Mouse (Mus musculus) CH12.LX (cell line): ENCODE results near the gene Map7d1. TPM values are rescaled to one million over a fixed set of nuclear protein-coding genes. Genes with fewer than 3 reads are reported as not detected.
A peak's percentile ranks its signal among the peaks of the same experiment; 100 is the strongest.

Source experiments
- DNase-seq: peaks from one replicate; pipeline ENCODE4 v3.0.0-alpha.2; 2013; ENCODE audit errors: extremely low read depth
- H3K27ac ChIP-seq: 2 replicates; pipeline ENCODE4 v1.5.1; 2012; ENCODE audit warnings: low read depth, mild to moderate bottlenecking, control low read depth, moderate library complexity; ENCODE audit not compliant: insufficient read depth
- H3K27me3 ChIP-seq: replicated peaks from 2 replicates; pipeline ENCODE3; 2012; ENCODE audit warnings: inconsistent platforms
- H3K36me3 ChIP-seq, 2 experiments: replicated peaks in 1 of 2; 2 replicates each; pipeline versions ENCODE3 to v1.6.1; 2012; ENCODE audit warnings: inconsistent platforms in 1 of 2, low read length in 1 of 2, mild to moderate bottlenecking in 1 of 2, mixed read lengths in 1 of 2, moderate library complexity in 1 of 2; ENCODE audit not compliant: control insufficient read depth in 1 of 2, insufficient read depth in 1 of 2
- H3K4me1 ChIP-seq, 2 experiments: 2 replicates each; pipeline ENCODE4 v1.6.1; 2012; ENCODE audit warnings: inconsistent platforms in 1 of 2, moderate library complexity in 1 of 2; ENCODE audit not compliant: insufficient read depth in 2 of 2, control insufficient read depth in 1 of 2
- H3K4me2 ChIP-seq: 2 replicates; pipeline ENCODE4 v1.6.1; 2012; ENCODE audit warnings: low read depth, mild to moderate bottlenecking, control low read depth; ENCODE audit not compliant: poor library complexity, insufficient read depth, severe bottlenecking
- H3K4me3 ChIP-seq, 3 experiments: fragments of 150-350 bp in 1 of 3; sonication (generic) in 1 of 3; replicated peaks in 1 of 3; 2 replicates each; pipeline versions ENCODE3 to v1.5.1; 2011 to 2012; ENCODE audit warnings: low read depth in 2 of 3, low read length in 2 of 3, mild to moderate bottlenecking in 2 of 3, moderate library complexity in 2 of 3, control low read depth in 1 of 3, improper control_type of control experiment in 1 of 3, inconsistent platforms in 1 of 3, mixed read lengths in 1 of 3; ENCODE audit not compliant: poor library complexity in 1 of 3
- H3K79me2 ChIP-seq: replicated peaks from 2 replicates; pipeline ENCODE4 v1.6.1; 2012; ENCODE audit warnings: mild to moderate bottlenecking, moderate library complexity; ENCODE audit not compliant: control insufficient read depth, poor library complexity, insufficient read depth, severe bottlenecking; ENCODE audit errors: extremely low read depth
- H3K9ac ChIP-seq: 2 replicates; pipeline ENCODE4 v1.6.1; 2012; ENCODE audit warnings: low read depth, mild to moderate bottlenecking, control low read depth, moderate library complexity; ENCODE audit not compliant: insufficient read depth
- H3K9me3 ChIP-seq: replicated peaks from 2 replicates; pipeline ENCODE3; 2012; ENCODE audit warnings: low read length, inconsistent platforms, mixed read lengths
- BHLHE40 ChIP-seq: IDR thresholded peaks from 2 replicates; pipeline ENCODE4 v1.6.1; 2011; ENCODE audit warnings: mild to moderate bottlenecking, low read depth, low read length, improper control_type of control experiment
- ELF1 ChIP-seq: IDR thresholded peaks from 2 replicates; pipeline ENCODE4 v1.6.1; 2014; ENCODE audit warnings: low read depth, mild to moderate bottlenecking, inconsistent platforms, low read length, improper control_type of control experiment
- HCFC1 ChIP-seq: IDR thresholded peaks from 2 replicates; pipeline ENCODE4 v1.6.1; 2012; ENCODE audit warnings: low read depth, mild to moderate bottlenecking, inconsistent platforms, low read length, improper control_type of control experiment
- JUN ChIP-seq: IDR thresholded peaks from 2 replicates; pipeline ENCODE4 v1.6.1; 2011; ENCODE audit warnings: low read depth, mild to moderate bottlenecking, low read length, improper control_type of control experiment, moderate library complexity; ENCODE audit not compliant: insufficient read depth
- JUND ChIP-seq: conservative IDR thresholded peaks from 2 replicates; pipeline ENCODE4 v1.6.1; 2011; ENCODE audit warnings: low read depth, low read length, improper control_type of control experiment
- MAFK ChIP-seq: IDR thresholded peaks from 2 replicates; pipeline ENCODE4 v1.6.1; 2011; ENCODE audit warnings: low read length, improper control_type of control experiment; ENCODE audit not compliant: insufficient replicate concordance
- MAX ChIP-seq: IDR thresholded peaks from 2 replicates; pipeline ENCODE4 v1.6.1; 2011; ENCODE audit warnings: low read length, improper control_type of control experiment
- MAZ ChIP-seq: IDR thresholded peaks from 2 replicates; pipeline ENCODE4 v1.6.1; 2012; ENCODE audit warnings: low read depth, mild to moderate bottlenecking, inconsistent platforms, low read length, improper control_type of control experiment, moderate library complexity
- NRF1 ChIP-seq: IDR thresholded peaks from 2 replicates; pipeline ENCODE4 v1.6.1; 2014; ENCODE audit warnings: low read depth, mild to moderate bottlenecking, inconsistent platforms, low read length, improper control_type of control experiment, moderate library complexity
- POLR2A ChIP-seq: IDR thresholded peaks from 2 replicates; pipeline ENCODE4 v1.6.1; 2011; ENCODE audit warnings: low read depth, mild to moderate bottlenecking, improper control_type of control experiment, low read length
- RCOR1 ChIP-seq: conservative IDR thresholded peaks from 2 replicates; pipeline ENCODE4 v1.6.1; 2012; ENCODE audit warnings: low read depth, mild to moderate bottlenecking, inconsistent platforms, low read length, improper control_type of control experiment
- UBTF ChIP-seq: IDR thresholded peaks from 2 replicates; pipeline ENCODE4 v1.6.1; 2012; ENCODE audit warnings: low read depth, mild to moderate bottlenecking, inconsistent platforms, low read length, improper control_type of control experiment, moderate library complexity
- USF1 ChIP-seq: IDR thresholded peaks from 2 replicates; pipeline ENCODE4 v1.6.1; 2014; ENCODE audit warnings: low read depth, mild to moderate bottlenecking, inconsistent platforms, low read length, improper control_type of control experiment
- USF2 ChIP-seq: conservative IDR thresholded peaks from 2 replicates; pipeline ENCODE4 v1.6.1; 2011; ENCODE audit warnings: low read depth, low read length, improper control_type of control experiment
- ZMIZ1 ChIP-seq: IDR thresholded peaks from 2 replicates; pipeline ENCODE4 v1.6.1; 2012; ENCODE audit warnings: low read depth, mild to moderate bottlenecking, inconsistent platforms, low read length, improper control_type of control experiment
- dilution Hi-C: fragments of 300-500 bp; cut with MboI; formaldehyde crosslinking; loops from 2 replicates; pipeline ENCODE4 v1.14.3; 2020; ENCODE audit warnings: low sequenced_read_pairs; ENCODE audit not compliant: extremely low pct_unique_long_range_greater_than_20kb, extremely low pct_ligation_motif_present
- in situ Hi-C: fragments of 300-500 bp; cut with MboI; formaldehyde crosslinking; loops from 3 replicates; pipeline ENCODE4 v1.14.3; 2019; ENCODE audit warnings: low sequenced_read_pairs, low pct_ligation_motif_present, low pct_unique_long_range_greater_than_20kb, mixed read lengths
- polyA plus RNA-seq: library from polyadenylated mRNA; unstranded; fragments of >175 nt; gene quantifications from 2 replicates; pipeline ENCODE4 v1.2.1, GENCODE M21; 2012; ENCODE audit warnings: low read depth; ENCODE audit not compliant: insufficient read length
- total RNA-seq, 2 experiments: library from RNA; depleted of rRNA; stranded (reverse); fragments of 300-350 nt in 1 of 2; fragments of >200 nt in 1 of 2; gene quantifications; 2 replicates each; pipeline ENCODE4 v1.2.3; 2012 to 2014

The Map7d1 gene
- total and polyA plus RNA-seq, 3 experiments = 12.5 to 62.2 (median 17.9) TPM

GRCm38 (mm10) chr4:126301584-126302309 lies 45.6 kb upstream of the Map7d1 start:
- Histone ChIP-seq H3K79me2 (no peaks in the 10 kb centered on the region), H3K4me2 (peak overlapping the region; percentile 83), H3K27me3 (peaks cover 54% of the 10 kb centered on the region), H3K27ac (no peak overlapping the region), H3K4me3 (no peak overlapping the region), H3K9me3 (peaks cover 10% of the 10 kb centered on the region), H3K9ac (no peak overlapping the region), H3K36me3 (no peaks in the 10 kb centered on the region), H3K4me1 (peaks cover 0 to 16% of the 10 kb centered on the region in 2 experiments; a peak in 3 of 4 replicates)
- no peak for TF ChIP-seq HCFC1
- TF ChIP-seq MAZ = no peak
- no peak for TF ChIP-seq USF2
- no peak for TF ChIP-seq ELF1
- TF ChIP-seq JUN = no peak
- no peak for TF ChIP-seq JUND
- TF ChIP-seq POLR2A = no peak
- no peak for TF ChIP-seq MAX
- no peak for TF ChIP-seq BHLHE40
- TF ChIP-seq RCOR1 = no peak
- no peak for TF ChIP-seq ZMIZ1
- TF ChIP-seq USF1 = no peak
- dilution Hi-C loops (no loop called here), in situ Hi-C loops (loop anchor here (5.0 kb wide), 1 partner anchor 74 kb away; no protein-coding TSS in a partner anchor)
- no peak for DNase-seq

GRCm38 (mm10) chr4:126300916-126301583 lies 44.9 kb upstream of the Map7d1 start:
- in situ Hi-C loops (loop anchor here (5.0 kb wide), 1 partner anchor 74 kb away; no protein-coding TSS in a partner anchor), dilution Hi-C loops (no loop called here)
- Histone ChIP-seq H3K9ac (no peak overlapping the region), H3K36me3 (no peaks in the 10 kb centered on the region), H3K4me1 (peaks cover 0 to 16% of the 10 kb centered on the region in 2 experiments; a peak in 3 of 4 replicates), H3K4me3 (peak overlapping the region in 2 of 3 experiments; percentile 39 to 45), H3K4me2 (peak overlapping the region; percentile 83), H3K79me2 (no peaks in the 10 kb centered on the region), H3K9me3 (peaks cover 8% of the 10 kb centered on the region), H3K27ac (no peak overlapping the region), H3K27me3 (peaks cover 54% of the 10 kb centered on the region)
- TF ChIP-seq MAFK (peak; percentile 79; the same call in 1 of the 2 replicates), NRF1 (no peak), UBTF (no peak)
- no peak for DNase-seq
